Mouse (Mus musculus) liver, postnatal 0 days (tissue): ENCODE data around the gene Dlg2.

ENCODE experiments used
- CTCF ChIP-seq: sonication (generic); IDR thresholded peaks from 2 replicates; pipeline ENCODE4 v1.5.1; 2016; ENCODE audit warnings: antibody characterized with exemption, low read depth
- EP300 ChIP-seq: IDR thresholded peaks from 2 replicates; pipeline ENCODE4 v1.6.1; 2016; ENCODE audit warnings: antibody characterized with exemption, low read depth, mild to moderate bottlenecking

DNA sequence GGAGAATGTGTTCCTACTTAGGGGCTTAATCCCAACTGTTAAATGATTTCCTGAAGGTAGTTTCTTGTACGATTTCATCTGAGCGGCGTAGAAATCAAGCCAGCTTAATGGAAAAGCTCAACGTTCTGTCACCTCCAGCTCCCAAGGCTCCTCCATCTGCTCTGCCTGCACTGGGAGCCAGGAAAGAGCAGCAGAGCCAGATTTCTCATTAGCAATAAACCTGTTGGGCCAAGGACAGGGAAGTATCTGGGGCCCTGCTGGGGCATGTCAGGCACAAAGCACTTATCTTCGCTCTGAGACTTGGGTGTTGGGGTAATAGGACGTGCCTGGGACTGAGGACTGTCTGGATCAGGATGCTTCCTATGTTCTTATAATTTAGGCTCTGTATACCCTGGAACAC is 1839.9 kb downstream of the Dlg2 start:
- TF ChIP-seq CTCF (no peak), EP300 (no peak)
